Mouse (Mus musculus): ENCODE results near the gene Neb.

DNA sequence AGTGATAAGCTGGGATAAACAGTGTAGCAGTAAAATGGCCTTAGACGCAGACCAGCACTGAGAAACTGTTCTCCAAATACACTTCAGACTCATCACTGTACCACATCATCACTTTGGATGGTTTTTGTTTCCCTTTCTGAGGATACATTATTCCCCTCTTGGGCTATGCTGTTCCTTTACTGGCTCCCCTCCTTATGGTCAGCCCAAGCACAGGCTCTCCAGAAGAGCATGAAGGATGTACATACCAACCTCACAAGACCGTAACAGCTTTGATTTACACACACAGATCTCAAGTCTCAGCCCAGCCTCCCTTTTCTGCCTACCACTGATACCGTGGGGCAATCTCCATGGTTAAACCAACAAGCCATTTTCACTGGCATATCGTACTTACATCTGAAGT lies 6.2 kb downstream of the Neb start:
- no peak for TF ChIP-seq CTCF (IDR thresholded peaks at IDR 0.05; ENCODE audit: control insufficient read depth, insufficient read depth, insufficient read length)
- no peak for TF ChIP-seq FOSL1 (IDR thresholded peaks at IDR 0.05; ENCODE audit: insufficient read depth, low read length, poor library complexity, severe bottlenecking)
